ENCODE assay signal across 8 mouse cellular contexts in the genomic region with DNA sequence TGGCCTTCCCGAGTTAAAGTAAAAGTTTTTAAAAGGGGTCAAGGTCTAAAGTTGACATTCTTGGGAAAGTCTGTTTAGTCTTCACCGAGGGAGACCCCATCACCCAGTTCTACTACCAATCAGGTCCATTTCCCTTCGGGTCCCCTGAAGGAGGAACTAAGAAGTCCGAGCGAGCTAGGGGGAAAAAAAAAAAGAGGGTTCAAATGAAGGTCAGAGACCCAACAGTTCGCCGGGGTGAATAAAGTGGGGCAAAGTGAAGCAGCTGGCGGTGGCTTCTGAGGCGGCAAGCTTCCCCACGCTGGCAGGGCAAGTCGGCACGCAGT. TPM values are rescaled to one million over a fixed set of nuclear protein-coding genes. Genes with fewer than 3 reads are reported as not detected.
DNase-seq lines count a peak whose midpoint lies in the region; ATAC-seq and TF ChIP-seq lines count a peak whose summit lies in the region.

No protein-coding gene starts in this region.

- peaks cover 33% of the 10 kb centered on the region for H3K4me1 ChIP-seq in hindbrain, embryonic 15.5 days (replicated peaks)
- H3K4me1 ChIP-seq in midbrain, embryonic 13.5 days (replicated peaks) = peaks cover 34% of the 10 kb centered on the region

- H3K4me2 ChIP-seq in hindbrain, embryonic 15.5 days = peak overlapping the region; percentile 81
- H3K4me2 ChIP-seq in midbrain, embryonic 13.5 days (replicated peaks) = peak overlapping the region; percentile 93

- H3K36me3 ChIP-seq in hindbrain, embryonic 15.5 days = no peaks in the 10 kb centered on the region
- H3K36me3 ChIP-seq in midbrain, embryonic 13.5 days = no peaks in the 10 kb centered on the region

- ATAC-seq in hindbrain, embryonic 15.5 days (ENCODE audit: low FRiP score, low read depth) = no peak
- ATAC-seq in midbrain, embryonic 13.5 days = peak; percentile 35

- no peak for TF ChIP-seq CTCF in layer of hippocampus, adult 2 months (conservative IDR thresholded peaks at IDR 0.05)

- no peaks in the 10 kb centered on the region for H3K27me3 ChIP-seq in hindbrain, embryonic 15.5 days
- H3K27me3 ChIP-seq in midbrain, embryonic 13.5 days = no peaks in the 10 kb centered on the region

- no peak for DNase-seq in layer of hippocampus, adult 2 months (ENCODE audit: low spot score in 2 of 2)
- DNase-seq in layer of hippocampus, adult 8-10 months (ENCODE audit: low spot score in 2 of 2) = no peak
- peak; percentile 26 for DNase-seq in c-Kit-negative CD71-positive TER-119-positive erythroid progenitor cells, embryonic 14.5 days (ENCODE audit: low read depth, low spot score)
- no peak for DNase-seq in gastrocnemius, adult 8-10 months (ENCODE audit: low spot score in 2 of 2)
- DNase-seq in frontal cortex, postnatal 25 days (ENCODE audit: low spot score in 2 of 2) = no peak
- no peak for DNase-seq in urinary bladder, postnatal 25 days (ENCODE audit: low spot score)

- H3K9ac ChIP-seq in hindbrain, embryonic 15.5 days = peak overlapping the region; percentile 98
- H3K9ac ChIP-seq in midbrain, embryonic 13.5 days (replicated peaks) = peak overlapping the region; percentile 98

- H3K9me3 ChIP-seq in hindbrain, embryonic 15.5 days = no peaks in the 10 kb centered on the region
- H3K9me3 ChIP-seq in midbrain, embryonic 13.5 days = no peaks in the 10 kb centered on the region

- H3K27ac ChIP-seq in layer of hippocampus, adult 2 months = peak overlapping the region; percentile 97
- peak overlapping the region; percentile 94 for H3K27ac ChIP-seq in hindbrain, embryonic 15.5 days (replicated peaks)
- peak overlapping the region; percentile 98 for H3K27ac ChIP-seq in midbrain, embryonic 13.5 days

- peak overlapping the region; percentile 86 for H3K4me3 ChIP-seq in layer of hippocampus, adult 2 months
- H3K4me3 ChIP-seq in hindbrain, embryonic 15.5 days = peak overlapping the region; percentile 96
- H3K4me3 ChIP-seq in midbrain, embryonic 13.5 days (replicated peaks) = peak overlapping the region; percentile 97

- 1% methylated on average over 12 of the region's 12 CpGs for WGBS in hindbrain, embryonic 15.5 days
- under 1% methylated on average over 12 of the region's 12 CpGs for WGBS in midbrain, embryonic 13.5 days

RNA-seq across cellular contexts. Expression of gene Atxn2, which starts 0.3 kb away (rescaled TPM):
- total RNA-seq in layer of hippocampus, adult 2 months (2021) = 100 to 1,000 TPM; 216 to 227 TPM
- total RNA-seq in layer of hippocampus, adult 8-10 months (2022) = 100 to 1,000 TPM; 190 to 238 (median 231) TPM
- 92.6 and 111 TPM in 2 replicates for polyA plus RNA-seq in hindbrain, embryonic 15.5 days (2015; fragmentation: Nextera tagmentation; extraction: Ambion mirVana)
- polyA plus RNA-seq in midbrain, embryonic 13.5 days (2015; fragmentation: Nextera tagmentation; extraction: Ambion mirVana) = 57.6 and 68.1 TPM in 2 replicates
- total RNA-seq in gastrocnemius, adult 8-10 months (2022) = 100 to 1,000 TPM in 1 of 4 experiments, 10 to 100 TPM in 3; 82.6 to 108 (median 88.6) TPM

RNA-seq across cellular contexts. Expression of gene Brap, which starts 50.4 kb away (rescaled TPM):
- total RNA-seq in layer of hippocampus, adult 2 months (2021) = 10 to 100 TPM; 67.8 to 68.4 TPM
- total RNA-seq in layer of hippocampus, adult 8-10 months (2022) = 10 to 100 TPM; 64.3 to 67.7 (median 67.4) TPM
- 43.1 and 44.6 TPM in 2 replicates for polyA plus RNA-seq in hindbrain, embryonic 15.5 days (2015; fragmentation: Nextera tagmentation; extraction: Ambion mirVana)
- polyA plus RNA-seq in midbrain, embryonic 13.5 days (2015; fragmentation: Nextera tagmentation; extraction: Ambion mirVana) = 42.7 and 44.9 TPM in 2 replicates
- total RNA-seq in gastrocnemius, adult 8-10 months (2022) = 10 to 100 TPM; 32.5 to 36.5 (median 34.7) TPM

RNA-seq across cellular contexts. Expression of gene Acad10, which starts 50.5 kb away (rescaled TPM):
- total RNA-seq in layer of hippocampus, adult 2 months (2021) = 1 to 10 TPM; 4.2 to 4.3 TPM
- 1 to 10 TPM; 4.5 to 6.8 (median 5.2) TPM for total RNA-seq in layer of hippocampus, adult 8-10 months (2022)
- polyA plus RNA-seq in hindbrain, embryonic 15.5 days (2015; fragmentation: Nextera tagmentation; extraction: Ambion mirVana) = 1.5 and 1.6 TPM in 2 replicates
- polyA plus RNA-seq in midbrain, embryonic 13.5 days (2015; fragmentation: Nextera tagmentation; extraction: Ambion mirVana) = 1.8 and 2.3 TPM in 2 replicates
- total RNA-seq in gastrocnemius, adult 8-10 months (2022) = 10 to 100 TPM; 12.7 to 14.7 (median 13.5) TPM
